Mouse (Mus musculus) spleen, embryonic (tissue): ENCODE measurements at regions not wholly inside any gene's neighbourhood (a gene's known extent, or its start where the extent isn't known, plus 50 kb on each side); places are given as distances from the start of the nearest gene placed in this dataset.

Experiments
- CTCF ChIA-PET: fragments of 350-600 bp; sonication (Branson Sonifier 250); formaldehyde crosslinking; loops from one replicate; lab custom pipeline; 2022; lab: Charles Lee

DNA sequence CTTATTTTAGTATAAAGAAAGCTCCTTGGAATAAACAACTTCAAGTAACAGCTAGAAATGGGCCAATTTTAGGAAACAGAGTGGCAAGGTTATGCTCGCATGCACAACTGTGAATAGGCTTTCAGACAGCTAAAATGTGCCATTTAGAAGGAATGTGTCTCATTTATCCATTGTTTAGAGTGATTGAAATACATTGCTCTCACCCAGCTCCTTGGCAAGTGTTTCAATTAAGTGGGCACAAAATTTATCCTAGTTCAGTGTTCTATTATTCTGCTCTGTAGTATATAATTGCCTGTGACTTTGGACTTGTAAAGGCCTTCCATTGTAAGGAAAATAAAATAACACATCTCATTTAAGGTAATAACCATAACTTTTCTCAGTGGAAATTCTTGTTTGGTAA lies 519.9 kb upstream of the Pcdh7 start:
- CTCF ChIA-PET, result no interaction called here

DNA sequence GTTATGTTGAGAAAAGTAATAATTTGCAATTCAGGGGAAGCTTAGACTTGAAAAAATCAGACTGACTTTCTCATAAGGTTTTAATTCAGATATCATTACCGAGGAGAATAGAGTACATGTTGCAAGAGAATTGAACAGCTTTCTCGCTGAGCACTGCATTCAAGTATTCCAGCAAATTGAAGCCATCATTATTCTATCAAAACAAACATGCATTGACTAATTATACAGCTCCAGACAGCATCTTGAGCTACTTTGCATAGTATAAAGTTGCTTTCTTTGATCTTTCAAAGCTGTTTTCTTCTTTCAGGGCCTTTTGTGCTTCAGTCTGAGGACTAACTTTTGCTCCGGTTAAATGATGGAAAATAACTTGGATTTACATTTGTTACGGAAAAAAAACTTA lies 517.3 kb upstream of the Pcdh7 start:
- CTCF ChIA-PET, result interaction anchor here (0.6 kb wide), 1 partner anchor 776 kb away, joined by 3 read pairs; no protein-coding TSS in a partner anchor
